Mouse (Mus musculus) adrenal gland, postnatal 14 days (tissue): ENCODE measurements around the gene Olfr310. TPM values are rescaled to one million over a fixed set of nuclear protein-coding genes. Genes with fewer than 3 reads are reported as not detected.

Experiments
- DNase-seq: peaks from one replicate; pipeline ENCODE4 v3.0.0; 2021; ENCODE audit warnings: mixed read lengths
- long read RNA-seq, 2 experiments: library from polyadenylated mRNA; stranded (forward); transcript quantifications; one replicate each; pipeline ENCODE4 v2.0.0; 2021
- microRNA-seq, 2 experiments: library from miRNA; unstranded; fragments of <30 nt; microRNA quantifications; one replicate each; pipeline ENCODE4 v1.2.0; 2021
- total RNA-seq: library from RNA; stranded (reverse); gene quantifications from 2 replicates; pipeline ENCODE4 v1.2.3, GENCODE M21; 2021

The Olfr310 gene
- total RNA-seq: not detected in 2 replicates
- long read RNA-seq, experiment 1: 0 reads
- long read RNA-seq, experiment 2: 0 reads

GRCm38 (mm10) chr7:86277072-86277471 lies at the start of gene Olfr310:
Olfr310 (minus strand) TSS chr7:86277172.
- DNase-seq: no peak

GRCm38 (mm10) chr7:86325530-86325929 lies 48.6 kb upstream of the Olfr310 start, which contains the start of gene Olfr308:
Olfr308 (minus strand) TSS chr7:86325630.
- no peak for DNase-seq

GRCm38 (mm10) chr7:86321323-86321722 lies 44.4 kb upstream of the Olfr310 start:
- DNase-seq: no peak

- no peak for DNase-seq
Observed at GRCm38 (mm10) chr7:86313608-86314007, 36.6 kb upstream of the Olfr310 start, which contains the start of gene Olfr309. Olfr309 (minus strand) TSS chr7:86313708.

GRCm38 (mm10) chr7:86246208-86246607 lies 30.8 kb downstream of the Olfr310 start, which contains the start of gene Vmn2r76:
Vmn2r76 (minus strand) TSS chr7:86246308.
- no peak for DNase-seq

Small RNAs within 50 kb of the gene (microRNA-seq; reads per million reads assigned to microRNA genes)
- gene Gm23192: 0 reads per million in 2 experiments

Other genes starting within 250 kb of the Olfr310 start
- not detected in 2 replicates for gene Vmn2r75, start 105.4 kb downstream of the Olfr310 start, total RNA-seq
- gene Vmn2r76, start 30.9 kb downstream of the Olfr310 start, total RNA-seq: not detected in 2 replicates
- not detected in 2 replicates for gene Olfr309, start 36.5 kb upstream of the Olfr310 start, total RNA-seq
- gene Olfr308, start 48.5 kb upstream of the Olfr310 start, total RNA-seq: not detected in 2 replicates
- gene Olfr307, start 60.4 kb upstream of the Olfr310 start, total RNA-seq: not detected in 2 replicates
- gene Olfr305, start 89.8 kb upstream of the Olfr310 start, total RNA-seq: not detected in 2 replicates
- gene Olfr304, start 109.5 kb upstream of the Olfr310 start, total RNA-seq: not detected in 2 replicates
- not detected in 2 replicates for gene Olfr303, start 120.6 kb upstream of the Olfr310 start, total RNA-seq
- not detected in 2 replicates for gene Olfr301, start 126.7 kb upstream of the Olfr310 start, total RNA-seq
- gene Olfr299, start 182.7 kb upstream of the Olfr310 start, total RNA-seq: not detected in 2 replicates
- gene Olfr298, start 215.3 kb upstream of the Olfr310 start, total RNA-seq: not detected in 2 replicates
- not detected in 2 replicates for gene Olfr297, start 242.8 kb upstream of the Olfr310 start, total RNA-seq